Mouse (Mus musculus) ES-Bruce4 (cell line): Measurements from ENCODE around the gene Gon7. TPM values are rescaled to one million over a fixed set of nuclear protein-coding genes. Genes with fewer than 3 reads are reported as not detected.

ENCODE experiments used
- H3K27ac ChIP-seq: 2 replicates; pipeline ENCODE4 v1.5.1; 2012; ENCODE audit warnings: low read length, inconsistent platforms; ENCODE audit not compliant: insufficient read depth
- H3K27me3 ChIP-seq: 2 replicates; pipeline ENCODE4 v1.6.1; 2012; ENCODE audit warnings: mild to moderate bottlenecking, low read length, inconsistent platforms; ENCODE audit not compliant: control insufficient read depth, poor library complexity, insufficient read depth, severe bottlenecking
- H3K36me3 ChIP-seq: 2 replicates; pipeline ENCODE4 v1.6.1; 2012; ENCODE audit warnings: inconsistent platforms, mild to moderate bottlenecking, low read length, moderate library complexity; ENCODE audit not compliant: control insufficient read depth, poor library complexity, insufficient read depth, severe bottlenecking
- H3K4me1 ChIP-seq: one replicate; pipeline ENCODE4 v1.8.1; 2011; ENCODE audit warnings: low read length; ENCODE audit not compliant: control insufficient read depth, insufficient read depth
- H3K4me3 ChIP-seq: 2 replicates; pipeline ENCODE4 v1.5.1; 2011; ENCODE audit warnings: low read depth, mild to moderate bottlenecking, low read length
- H3K9ac ChIP-seq: 2 replicates; pipeline ENCODE4 v1.6.1; 2012; ENCODE audit warnings: low read depth, mild to moderate bottlenecking, inconsistent platforms; ENCODE audit not compliant: poor library complexity, severe bottlenecking
- H3K9me3 ChIP-seq: replicated peaks from 2 replicates; pipeline ENCODE4 v1.6.1; 2012; ENCODE audit warnings: mild to moderate bottlenecking, low read length, inconsistent platforms; ENCODE audit not compliant: control insufficient read depth, poor library complexity, insufficient read depth, severe bottlenecking
- CTCF ChIP-seq: IDR thresholded peaks from one replicate; pipeline ENCODE4 v1.8.1; 2011; ENCODE audit warnings: low read depth, low read length
- EP300 ChIP-seq: IDR thresholded peaks from 2 replicates; pipeline ENCODE4 v1.6.1; 2011; ENCODE audit warnings: low read depth, low read length; ENCODE audit not compliant: insufficient read depth
- POLR2A ChIP-seq: IDR thresholded peaks from one replicate; pipeline ENCODE4 v1.8.1; 2011; ENCODE audit warnings: low read length; ENCODE audit not compliant: insufficient read depth
- polyA plus RNA-seq: library from polyadenylated mRNA; stranded (reverse); fragments of >200 nt; gene quantifications from 2 replicates; pipeline ENCODE4 v1.2.4, GENCODE M21; 2011; ENCODE audit warnings: low read depth; ENCODE audit not compliant: missing spikeins, insufficient read depth, insufficient read length

Gene Gon7
- polyA plus RNA-seq, 1 experiment, result 23.6 TPM

DNA sequence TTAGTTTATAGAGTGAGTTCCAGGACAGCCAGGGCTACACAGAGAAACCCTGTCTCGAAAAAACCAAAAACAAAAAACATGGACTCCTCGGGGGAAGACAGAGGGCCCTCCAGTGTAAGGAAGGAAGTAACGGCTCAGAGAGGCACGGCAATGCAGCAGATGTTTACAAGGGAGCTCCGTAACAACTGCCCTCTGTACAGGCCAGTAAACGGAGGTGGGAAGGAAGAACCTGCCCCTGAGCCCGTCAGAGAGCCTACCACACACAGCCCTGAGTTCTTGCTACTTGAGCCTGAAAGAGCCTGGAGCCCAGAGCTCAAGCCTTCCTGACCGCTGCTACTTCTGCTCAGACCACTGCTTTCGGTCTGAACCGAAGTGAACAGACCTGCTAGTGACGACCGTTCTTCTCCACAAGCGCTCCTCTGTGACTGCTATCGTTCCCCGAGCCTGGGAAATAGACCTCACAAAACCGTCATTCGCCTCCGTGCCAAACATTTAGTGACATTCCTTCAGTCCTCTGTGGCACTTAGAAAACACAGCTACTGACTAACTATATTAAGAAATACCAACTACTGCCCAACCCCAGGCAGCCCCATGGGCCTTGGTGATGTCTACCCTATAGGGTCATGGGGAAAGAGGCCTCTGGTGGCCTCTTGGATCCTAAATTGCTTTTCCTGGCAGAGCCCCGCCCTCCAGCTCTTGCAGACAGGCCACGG, 44.3 kb downstream of the Gon7 start:
- H3K9me3 ChIP-seq, result no peaks in the 10 kb centered on the region
- H3K4me3 ChIP-seq, result peak overlapping the region; percentile 10
- peak overlapping the region; percentile 24 for H3K9ac ChIP-seq
- H3K27me3 ChIP-seq, result no peaks in the 10 kb centered on the region
- no peaks in the 10 kb centered on the region for H3K36me3 ChIP-seq
- H3K27ac ChIP-seq, result peak overlapping the region; percentile 85
- H3K4me1 ChIP-seq, result peaks cover 18% of the 10 kb centered on the region
- TF ChIP-seq POLR2A, result no peak
- no peak for TF ChIP-seq EP300
- no peak for TF ChIP-seq CTCF

DNA sequence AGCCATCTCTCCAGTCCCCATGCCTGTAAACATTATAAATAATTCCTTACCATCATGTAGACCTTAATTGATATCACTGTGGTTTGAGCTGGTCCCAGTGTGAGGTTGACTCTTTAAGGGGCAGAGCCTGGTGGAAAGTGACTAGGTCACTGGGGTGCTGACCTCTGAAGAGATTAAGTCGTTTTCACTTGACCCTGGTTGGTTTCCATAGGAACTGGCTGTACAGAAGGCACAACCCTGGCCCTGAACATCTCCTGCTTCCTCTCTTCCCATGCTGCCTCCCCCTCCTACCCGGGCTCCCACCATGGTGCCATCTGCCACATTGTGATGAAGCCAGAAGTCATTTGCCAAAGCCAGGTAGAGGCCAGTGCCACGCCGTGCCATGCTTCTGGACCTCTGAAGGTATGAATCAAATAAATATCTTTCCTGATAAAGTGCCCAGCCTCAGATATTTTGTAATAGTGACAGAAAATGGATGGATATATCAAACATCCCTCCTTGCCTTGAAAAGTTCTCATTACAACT, 46.7 kb downstream of the Gon7 start:
- Histone ChIP-seq H3K27me3 (no peaks in the 10 kb centered on the region), H3K4me1 (peaks cover 22% of the 10 kb centered on the region), H3K36me3 (no peaks in the 10 kb centered on the region), H3K4me3 (no peak overlapping the region), H3K9ac (no peak overlapping the region), H3K9me3 (no peaks in the 10 kb centered on the region), H3K27ac (0 out of 2 replicates have a peak overlapping the region, but pooled peaks have one; percentile 41)
- TF ChIP-seq CTCF (no peak), POLR2A (no peak), EP300 (no peak)

GRCm38 (mm10) chr12:102709896-102710295, 47.7 kb downstream of the Gon7 start:
- TF ChIP-seq POLR2A, result no peak
- TF ChIP-seq CTCF, result no peak
- TF ChIP-seq EP300, result no peak
- no peak overlapping the region for H3K27ac ChIP-seq
- H3K9me3 ChIP-seq, result no peaks in the 10 kb centered on the region
- no peaks in the 10 kb centered on the region for H3K27me3 ChIP-seq
- no peak overlapping the region for H3K9ac ChIP-seq
- peaks cover 22% of the 10 kb centered on the region for H3K4me1 ChIP-seq
- H3K4me3 ChIP-seq, result no peak overlapping the region
- H3K36me3 ChIP-seq, result no peaks in the 10 kb centered on the region

DNA sequence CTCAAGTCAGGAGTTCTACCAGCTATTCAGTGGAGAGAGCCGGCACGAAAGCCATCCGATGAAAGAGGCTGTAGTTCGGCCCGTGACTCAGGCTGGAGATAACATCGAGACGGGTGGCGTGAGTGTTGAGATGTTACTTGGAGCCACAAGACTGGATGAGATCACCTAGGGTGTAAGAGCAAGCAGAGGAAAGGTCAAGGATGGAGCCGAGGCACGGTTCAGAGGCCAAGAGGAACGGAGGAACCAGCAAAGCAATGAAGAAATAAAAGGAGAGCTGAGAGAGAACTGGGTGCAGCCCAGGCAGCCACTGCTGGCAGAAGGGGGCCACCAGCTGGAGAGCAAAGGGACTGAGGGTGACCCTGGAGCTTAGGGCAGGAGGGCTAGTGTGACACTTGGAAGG, 49.4 kb downstream of the Gon7 start:
- Histone ChIP-seq H3K36me3 (no peaks in the 10 kb centered on the region), H3K4me1 (peaks cover 17% of the 10 kb centered on the region), H3K4me3 (no peak overlapping the region), H3K9ac (no peak overlapping the region), H3K27ac (peak overlapping the region; percentile 80; the same call in 1 of the 2 replicates), H3K9me3 (no peaks in the 10 kb centered on the region), H3K27me3 (no peaks in the 10 kb centered on the region)
- TF ChIP-seq POLR2A (no peak), CTCF (peak; percentile 63), EP300 (no peak)

DNA sequence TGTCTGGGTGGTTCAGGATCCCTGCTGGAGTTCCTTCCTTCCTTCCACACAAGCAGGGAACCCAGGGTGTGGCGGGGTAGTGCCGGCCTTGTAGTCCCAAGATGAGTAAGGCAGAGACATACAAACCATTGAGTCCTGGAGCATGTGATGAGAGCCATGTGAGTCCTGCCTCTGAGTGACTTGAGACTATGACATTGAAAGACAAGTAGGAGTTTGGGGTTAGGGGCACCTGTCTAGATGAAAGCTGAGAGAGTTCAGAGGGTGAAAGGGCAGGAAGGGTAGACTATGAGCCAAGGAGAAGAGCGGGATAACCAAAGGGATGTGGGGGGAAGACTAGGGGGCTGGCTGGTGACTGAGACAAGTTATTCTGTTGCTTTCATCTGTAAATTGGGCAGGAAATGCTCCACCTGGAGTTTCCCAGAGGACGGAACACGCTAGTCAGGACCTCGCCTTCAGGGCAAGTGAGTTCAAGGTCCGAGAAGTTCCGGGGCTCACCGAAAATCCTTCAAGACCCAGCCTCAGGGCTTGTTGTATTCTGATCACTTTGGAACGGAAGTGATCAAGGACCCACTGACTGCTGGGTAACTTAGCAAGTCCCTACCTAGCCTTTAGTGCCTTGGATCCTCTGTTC, 50.7 kb downstream of the Gon7 start:
- Histone ChIP-seq H3K9ac (no peak overlapping the region), H3K4me1 (peaks cover 17% of the 10 kb centered on the region), H3K27ac (peak overlapping the region; percentile 80)

More for the DNA sequence above, 50.7 kb downstream of the Gon7 start:
- TF ChIP-seq POLR2A, result no peak
- TF ChIP-seq EP300, result peak; percentile 92
- Histone ChIP-seq H3K36me3 (no peaks in the 10 kb centered on the region), H3K9me3 (no peaks in the 10 kb centered on the region), H3K27me3 (no peaks in the 10 kb centered on the region), H3K4me3 (no peak overlapping the region)
